Mouse (Mus musculus): Measurements from ENCODE around the gene Pde6h. TPM values are rescaled to one million over a fixed set of nuclear protein-coding genes. Genes with fewer than 3 reads are reported as not detected.
"Not testable (repeated sequence)": the region's sequence is repeated elsewhere in the genome, so short reads cannot be mapped to it uniquely, and the experiment has no call there.

Pde6h gene
- total RNA-seq, 2 experiments from 2014 or later, result 1.6 to 3.0 TPM

GRCm38 (mm10) chr6:136964609-136965510 lies 41.2 kb downstream of the Pde6h start:
- TF ChIP-seq CTCF (IDR thresholded peaks at IDR 0.05), result no peak
- intact Hi-C loops (cut with DNase I), result loop anchor here (5.0 kb wide), 2 partner anchors 43 to 103 kb away; partner anchors contain the start of genes Erp27 and Pde6h

GRCm38 (mm10) chr6:136965912-136966311 lies 42.3 kb downstream of the Pde6h start:
- intact Hi-C loops (cut with DNase I), result loop anchor here (5.0 kb wide), 2 partner anchors 44 to 104 kb away; partner anchors contain the start of genes Erp27 and Pde6h
- no peak for TF ChIP-seq CTCF (IDR thresholded peaks at IDR 0.05)
- no peak for DNase-seq (ENCODE audit: extremely low spot score in 1 of 2, low spot score in 2 of 2)
- Histone ChIP-seq H3K4me3 (no peak overlapping the region), H3K27ac (no peak overlapping the region)

More at GRCm38 (mm10) chr6:136964609-136965510, 41.2 kb downstream of the Pde6h start:
- H3K27ac ChIP-seq, result no peak overlapping the region
- H3K4me3 ChIP-seq, result no peak overlapping the region
- DNase-seq (ENCODE audit: extremely low spot score in 1 of 2, low spot score in 2 of 2), result no peak

GRCm38 (mm10) chr6:136967466-136967865 lies 43.8 kb downstream of the Pde6h start:
- DNase-seq (ENCODE audit: extremely low spot score in 1 of 2, low spot score in 2 of 2), result no peak
- Histone ChIP-seq H3K27ac (no peak overlapping the region), H3K4me3 (no peak overlapping the region)
- no peak for TF ChIP-seq CTCF (IDR thresholded peaks at IDR 0.05)
- intact Hi-C loops (cut with DNase I), result loop anchor here (5.0 kb wide), 2 partner anchors 45 to 105 kb away; partner anchors contain the start of genes Erp27 and Pde6h

GRCm38 (mm10) chr6:136968877-136969276 lies 45.2 kb downstream of the Pde6h start:
- not testable (repeated sequence) for H3K27ac ChIP-seq; H3K4me3 ChIP-seq; DNase-seq (ENCODE audit: extremely low spot score in 1 of 2, low spot score in 2 of 2)
- peak; percentile 65 for TF ChIP-seq CTCF (IDR thresholded peaks at IDR 0.05)
- intact Hi-C loops (cut with DNase I), result loop anchor here (5.0 kb wide), 2 partner anchors 47 to 107 kb away; partner anchors contain the start of genes Erp27 and Pde6h

- no peak for TF ChIP-seq CTCF (IDR thresholded peaks at IDR 0.05)
- intact Hi-C loops (cut with DNase I), result loop anchor here (5.0 kb wide), 1 partner anchor 117 kb away; no protein-coding TSS in a partner anchor
- Histone ChIP-seq H3K27ac (no peak overlapping the region), H3K4me3 (no peak overlapping the region)
- no peak for DNase-seq (ENCODE audit: extremely low spot score in 1 of 2, low spot score in 2 of 2)
Measured at GRCm38 (mm10) chr6:136979274-136980082, 55.8 kb downstream of the Pde6h start.

GRCm38 (mm10) chr6:136980331-136980746 lies 56.7 kb downstream of the Pde6h start:
- intact Hi-C loops (cut with DNase I), result loop anchor here (5.0 kb wide), 1 partner anchor 118 kb away; no protein-coding TSS in a partner anchor
- peak; percentile 65 for TF ChIP-seq CTCF (IDR thresholded peaks at IDR 0.05)
- H3K27ac ChIP-seq, result no peak overlapping the region
- DNase-seq (ENCODE audit: extremely low spot score in 1 of 2, low spot score in 2 of 2), result no peak
- H3K4me3 ChIP-seq, result no peak overlapping the region

GRCm38 (mm10) chr6:136982581-136982980 lies 58.9 kb downstream of the Pde6h start:
- no peak for DNase-seq (ENCODE audit: extremely low spot score in 1 of 2, low spot score in 2 of 2)
- H3K27ac ChIP-seq, result no peak overlapping the region
- intact Hi-C loops (cut with DNase I), result loop anchor here (5.0 kb wide), 1 partner anchor 120 kb away; no protein-coding TSS in a partner anchor
- TF ChIP-seq CTCF (IDR thresholded peaks at IDR 0.05), result no peak
- no peak overlapping the region for H3K4me3 ChIP-seq

- intact Hi-C loops (cut with DNase I), result loop anchor here (5.0 kb wide), 1 partner anchor 121 kb away; no protein-coding TSS in a partner anchor
- no peak overlapping the region for H3K27ac ChIP-seq
- DNase-seq (ENCODE audit: extremely low spot score in 1 of 2, low spot score in 2 of 2), result no peak
- no peak for TF ChIP-seq CTCF (IDR thresholded peaks at IDR 0.05)
- H3K4me3 ChIP-seq, result no peak overlapping the region
Measured at GRCm38 (mm10) chr6:136983201-136983600, 59.6 kb downstream of the Pde6h start.

- no peak overlapping the region for H3K4me3 ChIP-seq
- intact Hi-C loops (cut with DNase I), result no loop called here
- H3K27ac ChIP-seq, result no peak overlapping the region
- no peak for TF ChIP-seq CTCF (IDR thresholded peaks at IDR 0.05)
- no peak for DNase-seq (ENCODE audit: extremely low spot score in 1 of 2, low spot score in 2 of 2)
Measured at GRCm38 (mm10) chr6:136986019-136986418, 62.4 kb downstream of the Pde6h start.

GRCm38 (mm10) chr6:136986718-136987117 lies 63.1 kb downstream of the Pde6h start:
- TF ChIP-seq CTCF (IDR thresholded peaks at IDR 0.05), result no peak
- no peak for DNase-seq (ENCODE audit: extremely low spot score in 1 of 2, low spot score in 2 of 2)
- H3K4me3 ChIP-seq, result no peak overlapping the region
- intact Hi-C loops (cut with DNase I), result no loop called here
- no peak overlapping the region for H3K27ac ChIP-seq

- no peak overlapping the region for H3K4me3 ChIP-seq
- no peak for TF ChIP-seq CTCF (IDR thresholded peaks at IDR 0.05)
- no peak overlapping the region for H3K27ac ChIP-seq
- intact Hi-C loops (cut with DNase I), result no loop called here
- DNase-seq (ENCODE audit: extremely low spot score in 1 of 2, low spot score in 2 of 2), result no peak
Measured at GRCm38 (mm10) chr6:136988536-136989060, 65.0 kb downstream of the Pde6h start.
